Mouse (Mus musculus) brain, embryonic 14.5 days (tissue): Measurements from ENCODE around the gene Heatr9. TPM values are rescaled to one million over a fixed set of nuclear protein-coding genes. Genes with fewer than 3 reads are reported as not detected.

ENCODE experiments used
- DNase-seq: peaks from one replicate; pipeline ENCODE4 v3.0.0-alpha.2; 2011; ENCODE audit warnings: low read depth
- CTCF ChIP-seq: fragments of 200-500 bp; IDR thresholded peaks from 2 replicates; pipeline ENCODE4 v1.5.1; 2012; ENCODE audit warnings: inconsistent platforms, mild to moderate bottlenecking, moderate library complexity, borderline replicate concordance; ENCODE audit not compliant: insufficient read depth, insufficient read length; ENCODE audit errors: extremely low read depth
- POLR2A ChIP-seq: fragments of 200-500 bp; IDR thresholded peaks from 2 replicates; pipeline ENCODE4 v1.6.1; 2012; ENCODE audit warnings: mild to moderate bottlenecking, inconsistent platforms, borderline replicate concordance; ENCODE audit not compliant: poor library complexity, insufficient read depth, insufficient read length, severe bottlenecking; ENCODE audit errors: extremely low read depth
- polyA plus RNA-seq: library from polyadenylated mRNA; depleted of rRNA; stranded (reverse); fragments of >200 nt; gene quantifications from 2 replicates; pipeline ENCODE4 v1.2.3, GENCODE M21; 2012

Heatr9 gene
- polyA plus RNA-seq, 1 experiment: not detected

DNA sequence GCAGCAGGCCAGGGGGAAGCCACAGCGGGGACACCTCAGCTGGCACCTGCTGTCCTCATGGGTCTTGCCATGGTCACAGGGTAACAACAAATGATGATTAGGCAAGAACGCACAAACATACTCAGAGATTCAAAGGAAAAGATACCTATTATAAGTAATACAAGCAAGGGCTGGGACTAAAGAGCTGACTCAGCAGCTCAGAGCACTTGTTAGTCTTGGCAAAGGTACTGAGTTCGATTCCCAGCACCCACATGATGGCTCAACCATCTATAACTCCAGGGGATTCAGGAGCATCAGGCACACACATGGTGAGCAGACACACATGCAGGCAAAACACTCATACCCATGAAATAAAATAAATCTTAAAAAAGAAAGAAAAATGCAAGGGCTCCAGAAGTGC, 19.4 kb upstream of the Heatr9 start:
- no peak for DNase-seq
- TF ChIP-seq POLR2A: no peak
- no peak for TF ChIP-seq CTCF

DNA sequence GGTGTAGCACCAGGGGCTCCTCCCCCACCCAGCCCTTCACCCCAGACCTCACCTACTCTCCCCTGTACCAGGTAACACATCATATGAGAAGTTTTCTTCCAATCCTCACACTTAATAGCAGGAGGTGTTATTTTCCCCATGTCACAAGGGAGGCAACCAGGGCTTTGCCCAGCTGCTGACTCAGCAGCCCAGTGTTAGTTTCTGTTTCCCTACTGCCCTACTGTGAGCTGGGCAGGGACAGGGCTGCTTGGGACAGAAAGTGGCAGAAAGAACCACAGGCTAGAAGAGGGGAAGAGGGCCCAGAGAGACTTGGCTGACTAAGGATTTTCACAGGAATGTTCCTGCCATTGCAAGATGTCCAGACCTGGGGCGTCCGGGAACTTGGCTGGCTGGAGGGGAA, 19.0 kb upstream of the Heatr9 start:
- TF ChIP-seq POLR2A (no peak), CTCF (no peak)
- no peak for DNase-seq

DNA sequence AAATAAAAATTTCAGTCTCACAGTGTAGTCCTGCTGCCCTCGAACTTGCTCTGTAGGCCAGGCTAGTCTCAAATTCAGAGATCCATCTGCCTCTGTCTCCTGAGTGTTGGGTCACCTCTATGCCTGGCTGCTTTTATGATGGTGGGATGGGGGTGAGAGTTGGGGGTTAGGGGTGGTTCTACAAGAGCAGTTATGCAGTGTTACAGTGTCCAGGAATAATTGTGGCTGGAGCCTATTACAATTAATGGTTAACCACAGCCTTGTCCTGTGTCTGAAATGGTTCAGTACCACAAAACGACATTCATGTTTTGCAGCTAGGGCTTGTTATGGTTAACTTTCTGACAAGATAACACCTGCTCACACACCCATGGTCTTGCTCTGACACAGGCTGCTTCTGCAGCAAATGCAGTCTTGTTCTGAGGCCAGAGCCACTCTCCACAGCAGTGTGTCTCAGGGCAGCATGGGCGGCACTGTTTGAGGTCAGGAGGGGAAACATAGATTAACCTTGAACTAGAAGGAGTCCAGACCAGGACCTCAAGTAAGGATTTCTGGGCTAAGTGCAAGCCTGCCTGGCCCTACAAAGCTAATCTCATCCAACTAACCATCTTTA, 16.8 kb upstream of the Heatr9 start:
- no peak for TF ChIP-seq CTCF
- no peak for TF ChIP-seq POLR2A
- DNase-seq: no peak

DNA sequence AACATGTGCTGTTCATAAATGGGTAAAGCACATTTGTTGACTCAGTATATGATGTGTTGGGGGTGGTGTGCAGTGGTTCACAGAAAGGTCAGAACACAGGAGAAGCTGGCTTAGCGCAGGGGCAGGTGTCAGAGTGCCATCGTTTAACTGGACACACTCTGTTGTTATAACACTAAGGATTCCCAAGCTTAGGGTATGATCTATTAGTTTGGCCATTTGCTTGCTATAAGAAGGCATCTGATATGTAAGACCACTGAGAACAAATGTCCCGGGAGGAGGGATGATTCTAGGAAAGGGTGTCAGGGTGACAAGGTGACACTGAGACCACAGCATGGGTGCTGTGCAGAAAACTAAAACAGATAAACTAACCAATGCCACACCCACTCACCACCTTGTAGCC, 14.9 kb upstream of the Heatr9 start:
- DNase-seq: no peak
- no peak for TF ChIP-seq POLR2A
- no peak for TF ChIP-seq CTCF

DNA sequence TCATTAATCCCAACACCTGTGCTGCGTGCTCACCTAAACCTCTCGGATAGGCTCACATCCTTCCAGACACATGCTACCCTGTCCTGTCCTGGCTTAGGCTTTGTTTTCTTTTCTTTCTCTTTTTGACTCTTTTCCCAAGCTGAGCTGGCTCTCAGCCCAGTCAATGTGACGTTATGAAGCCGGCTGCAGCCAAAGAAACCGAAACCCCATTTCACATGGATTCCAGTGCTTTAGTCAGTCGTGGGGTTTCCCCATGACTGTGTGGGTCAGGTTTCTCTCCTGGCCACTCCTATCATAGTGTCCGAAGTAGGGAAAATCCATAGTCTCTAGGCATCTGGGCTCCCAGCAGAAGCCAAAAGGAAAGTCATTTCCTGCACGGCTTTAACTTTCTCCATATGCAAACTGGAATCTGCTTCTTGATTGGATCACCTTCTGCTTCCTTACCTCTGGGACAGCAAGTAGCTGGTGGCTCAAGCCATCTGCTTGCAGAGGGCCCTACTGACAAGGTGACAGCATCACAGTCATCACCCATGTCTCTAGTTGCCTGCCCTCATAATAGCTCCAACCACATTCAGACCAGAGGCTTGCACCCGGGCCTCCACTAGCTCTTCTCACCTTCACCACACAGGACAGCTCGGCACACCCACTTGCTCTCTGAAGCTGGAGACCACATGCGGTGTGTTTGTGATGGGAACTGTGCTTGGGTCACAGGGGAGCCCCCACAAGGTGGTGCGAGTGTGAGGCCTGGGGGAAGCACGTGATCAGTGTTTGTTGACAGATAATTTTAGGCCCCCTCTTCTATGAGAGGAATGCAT, 12.8 kb upstream of the Heatr9 start:
- TF ChIP-seq POLR2A: no peak
- no peak for TF ChIP-seq CTCF

DNA sequence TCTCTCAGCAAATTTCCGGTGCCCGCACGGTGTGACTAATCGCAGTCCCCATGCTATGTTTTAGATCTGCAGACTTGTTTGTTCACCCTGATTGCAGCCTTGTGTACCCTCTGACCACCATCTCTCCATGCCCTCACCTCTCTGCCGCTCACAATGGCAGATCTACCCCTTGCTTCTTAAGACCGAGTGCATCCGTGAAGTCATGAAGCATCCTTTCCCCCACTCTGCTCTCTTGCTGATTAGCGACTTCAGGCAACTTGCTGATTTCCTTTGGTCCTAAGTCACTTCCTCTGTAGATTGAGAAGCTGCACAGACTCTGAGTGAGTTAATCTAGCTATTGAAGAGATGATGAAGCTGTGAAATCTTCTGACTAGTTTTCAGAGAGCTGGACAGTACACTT, 12.2 kb upstream of the Heatr9 start:
- DNase-seq: no peak
- TF ChIP-seq CTCF: no peak
- no peak for TF ChIP-seq POLR2A

More for the DNA sequence above, 12.8 kb upstream of the Heatr9 start:
- DNase-seq: peak; percentile 80

DNA sequence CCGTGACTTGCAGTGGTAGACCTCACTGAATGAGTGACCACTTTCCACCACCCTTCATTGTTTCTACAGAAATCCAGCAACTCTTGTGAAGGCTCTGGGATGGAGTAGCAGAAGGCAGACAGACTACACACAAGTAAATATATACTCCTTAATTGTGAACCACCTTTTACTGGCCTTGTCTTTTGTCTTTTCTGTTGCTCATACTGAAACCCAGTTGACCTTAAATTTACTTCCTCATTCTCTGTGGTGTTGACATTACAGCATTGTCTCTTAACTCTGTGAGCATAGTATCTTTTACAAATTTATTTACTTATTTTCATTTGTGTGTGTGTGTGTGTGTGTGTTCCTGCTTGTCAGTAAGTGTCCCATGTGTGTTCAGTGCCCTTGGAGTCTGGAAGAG, 11.2 kb upstream of the Heatr9 start:
- DNase-seq: no peak
- no peak for TF ChIP-seq CTCF
- no peak for TF ChIP-seq POLR2A

DNA sequence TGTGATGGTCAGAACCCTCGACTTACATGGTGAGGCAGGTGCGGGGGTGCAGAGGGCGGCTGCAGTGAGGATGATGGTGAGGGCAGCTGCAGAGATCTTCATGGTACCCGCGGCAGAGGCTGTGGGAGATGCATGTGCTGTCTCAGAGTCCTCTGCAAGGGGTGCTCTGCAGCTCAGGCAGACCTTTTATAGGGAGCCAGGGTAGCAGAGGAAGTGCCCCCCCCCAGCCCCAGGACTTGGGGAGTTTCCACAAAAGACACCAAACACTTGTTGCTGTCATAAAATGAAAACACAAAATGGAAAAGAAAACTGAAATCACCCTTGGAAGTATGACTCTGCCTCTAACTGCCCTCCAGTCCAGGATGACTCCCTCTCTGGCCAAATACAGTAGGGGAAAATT, 8.4 kb upstream of the Heatr9 start, which contains the start of gene Ccl5:
TSS of gene Ccl5 (minus strand) at position 159 of the 400 bp plus-strand sequence.
- no peak for DNase-seq
- TF ChIP-seq CTCF (no peak), POLR2A (no peak)

DNA sequence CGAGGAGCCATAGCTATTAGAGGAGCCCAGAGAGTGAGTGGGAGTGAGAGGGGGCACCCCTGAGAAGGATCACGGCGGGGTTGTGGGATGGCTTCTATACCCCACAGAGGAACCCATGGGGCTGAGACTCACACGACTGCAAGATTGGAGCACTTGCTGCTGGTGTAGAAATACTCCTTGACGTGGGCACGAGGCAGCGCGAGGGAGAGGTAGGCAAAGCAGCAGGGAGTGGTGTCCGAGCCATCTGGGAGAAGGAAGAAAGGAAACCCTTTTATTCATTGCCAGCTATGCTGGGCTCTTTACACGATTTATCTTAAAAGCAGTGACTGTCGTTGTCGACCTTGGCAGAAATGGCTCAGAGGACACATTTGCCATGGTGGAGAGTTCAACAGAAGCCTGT, 7.0 kb upstream of the Heatr9 start:
- peak; percentile 1 for DNase-seq
- TF ChIP-seq CTCF (no peak), POLR2A (no peak)

DNA sequence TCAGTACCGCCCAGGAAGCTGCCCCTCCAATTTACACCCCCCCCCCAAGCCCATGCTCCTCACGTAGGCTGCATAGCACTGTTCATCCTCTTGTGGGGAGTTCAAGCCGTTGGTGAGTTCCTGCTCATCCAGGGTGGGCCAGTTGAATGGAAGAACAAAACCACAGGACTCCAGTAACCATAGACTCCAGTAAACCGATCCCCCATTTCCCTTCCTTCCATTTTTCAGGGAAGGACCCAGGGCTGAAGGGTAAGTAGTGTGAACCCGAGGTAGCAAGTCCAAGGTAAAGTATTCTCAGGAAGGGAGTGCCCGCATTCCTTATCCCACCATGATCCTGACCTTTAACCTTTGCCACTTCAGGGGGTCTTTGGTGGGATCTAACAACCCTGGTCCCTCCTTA, 3.6 kb downstream of the Heatr9 start:
- TF ChIP-seq POLR2A: no peak
- TF ChIP-seq CTCF: no peak

DNA sequence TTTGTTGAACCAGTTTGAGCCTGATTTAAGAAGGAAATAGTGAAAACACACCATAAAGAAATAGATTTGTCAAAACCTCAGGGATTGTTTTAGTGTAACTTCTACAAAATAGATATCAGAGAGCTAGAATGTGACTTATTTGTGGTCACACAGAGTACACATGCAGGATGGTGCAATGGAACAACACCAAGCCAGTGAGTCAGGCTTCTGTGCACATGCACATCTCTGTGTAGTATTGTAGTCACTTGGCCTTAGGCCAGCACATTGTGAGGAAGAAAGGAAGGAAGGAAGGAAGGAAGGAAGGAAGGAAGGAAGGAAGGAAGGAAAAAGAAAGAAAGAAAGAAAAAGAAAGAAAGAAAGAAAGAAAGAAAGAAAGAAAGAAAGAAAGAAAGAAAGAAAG, 4.8 kb downstream of the Heatr9 start:
- DNase-seq: no peak
- TF ChIP-seq POLR2A: no peak
- TF ChIP-seq CTCF: no peak

More for the DNA sequence above, 3.6 kb downstream of the Heatr9 start:
- no peak for DNase-seq

DNA sequence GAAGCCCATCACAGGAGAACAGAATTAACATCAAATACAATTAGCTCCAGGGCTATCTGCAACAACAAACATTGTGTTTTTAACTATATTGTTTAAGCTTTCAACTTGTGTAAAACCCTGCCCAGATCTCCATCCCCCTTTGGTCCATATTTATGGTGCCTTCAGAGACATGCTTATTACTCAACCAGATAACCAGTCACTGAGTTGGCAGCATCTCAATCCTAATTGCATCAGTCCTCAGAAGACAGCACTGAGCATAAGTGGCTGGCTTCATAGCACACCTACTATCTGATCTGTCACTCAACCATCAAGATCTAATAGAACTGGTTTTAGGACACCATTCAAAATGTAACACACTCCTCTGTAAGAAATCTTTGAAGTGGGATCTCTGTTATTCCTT, 12.5 kb downstream of the Heatr9 start:
- no peak for DNase-seq
- TF ChIP-seq POLR2A: no peak
- TF ChIP-seq CTCF: no peak

DNA sequence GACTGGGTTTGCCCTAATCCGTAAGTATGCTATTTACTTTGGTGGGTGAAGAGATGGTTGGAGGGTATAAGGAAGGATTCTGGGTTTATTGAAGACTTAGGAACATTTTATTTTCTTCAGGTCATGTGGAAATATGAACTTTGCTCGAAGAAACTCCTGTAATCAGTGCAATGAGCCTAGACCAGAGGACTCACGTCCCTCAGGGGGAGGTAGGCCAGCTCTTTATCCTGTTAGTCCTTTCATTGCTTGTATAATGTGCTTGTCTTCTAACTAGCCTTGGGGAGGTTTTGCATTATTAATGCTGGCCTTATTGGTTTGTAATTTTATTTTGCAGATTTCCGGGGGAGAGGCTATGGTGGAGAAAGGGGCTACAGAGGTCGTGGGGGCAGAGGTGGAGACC, 17.7 kb downstream of the Heatr9 start:
- TF ChIP-seq POLR2A (no peak), CTCF (no peak)
- DNase-seq: no peak

DNA sequence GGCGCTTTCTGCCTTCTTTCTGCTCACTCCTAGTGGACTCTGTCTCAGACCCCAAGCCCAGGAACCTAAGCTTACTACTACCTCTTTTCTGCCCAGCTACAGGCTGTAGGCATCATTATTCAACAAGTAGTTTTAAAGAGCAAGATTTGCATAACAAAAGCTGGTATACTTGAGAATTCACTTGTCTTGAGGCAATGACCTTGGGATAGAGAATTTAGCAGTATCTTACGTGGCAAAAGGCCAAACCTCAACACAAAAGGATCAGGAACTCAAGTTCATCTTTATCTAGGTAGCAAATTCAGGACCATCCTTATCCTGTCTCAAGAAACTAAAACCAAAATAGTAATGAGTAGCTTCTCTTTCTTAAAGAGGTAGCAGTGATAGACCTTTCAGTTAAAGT, 26.4 kb downstream of the Heatr9 start:
- TF ChIP-seq POLR2A (no peak), CTCF (no peak)
- DNase-seq: peak; percentile 7
